Mouse (Mus musculus): ENCODE measurements around the gene Olfr654. TPM values are rescaled to one million over a fixed set of nuclear protein-coding genes. Genes with fewer than 3 reads are reported as not detected.

Gene Olfr654
- polyA plus RNA-seq (2017; shearing (Covaris generic)), result not detected

DNA sequence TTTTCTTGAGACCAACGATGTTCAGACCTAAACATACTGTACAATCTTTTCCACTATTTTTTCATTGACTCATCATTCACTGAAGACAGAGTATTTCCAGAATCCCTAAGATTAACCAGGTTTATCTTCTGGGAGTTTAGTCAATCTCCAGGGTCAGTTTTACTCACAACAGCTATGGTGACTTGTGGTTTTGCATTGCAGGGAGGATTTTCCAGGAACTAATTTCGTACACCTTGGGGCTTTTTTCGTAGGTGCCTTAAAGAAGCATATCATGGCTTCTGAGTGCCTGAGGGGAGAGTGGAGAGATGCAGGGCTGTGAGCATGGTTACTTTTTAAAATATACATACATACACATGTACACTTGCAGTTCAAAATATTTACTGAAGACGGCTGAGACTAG is at the start of gene Olfr654:
Gene Olfr654 (plus strand): TSS at position 301 of the 400 bp plus-strand sequence.
- no peak for ATAC-seq

DNA sequence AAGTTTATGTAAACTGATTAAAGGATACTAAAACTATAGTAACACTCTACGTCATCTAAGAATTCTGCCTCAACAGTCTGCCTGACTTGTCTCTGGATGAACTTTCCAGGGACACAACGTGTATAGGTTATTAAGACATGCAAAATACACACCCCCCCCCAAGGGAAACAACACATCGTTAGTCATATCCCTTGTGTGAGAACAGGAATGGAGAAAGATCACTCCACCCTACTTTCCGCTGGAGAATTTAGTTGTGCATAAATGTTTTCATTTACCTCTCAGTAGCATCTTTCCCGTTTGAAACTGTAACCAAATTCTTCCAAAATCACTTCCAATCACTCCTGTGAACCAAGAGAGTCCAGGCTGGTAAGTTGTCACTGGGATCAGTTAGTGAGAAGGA is 37.0 kb upstream of the Olfr654 start, which contains the start of gene Olfr651:
Gene Olfr651 (plus strand): TSS at position 301 of the 400 bp plus-strand sequence.
- ATAC-seq, result no peak

DNA sequence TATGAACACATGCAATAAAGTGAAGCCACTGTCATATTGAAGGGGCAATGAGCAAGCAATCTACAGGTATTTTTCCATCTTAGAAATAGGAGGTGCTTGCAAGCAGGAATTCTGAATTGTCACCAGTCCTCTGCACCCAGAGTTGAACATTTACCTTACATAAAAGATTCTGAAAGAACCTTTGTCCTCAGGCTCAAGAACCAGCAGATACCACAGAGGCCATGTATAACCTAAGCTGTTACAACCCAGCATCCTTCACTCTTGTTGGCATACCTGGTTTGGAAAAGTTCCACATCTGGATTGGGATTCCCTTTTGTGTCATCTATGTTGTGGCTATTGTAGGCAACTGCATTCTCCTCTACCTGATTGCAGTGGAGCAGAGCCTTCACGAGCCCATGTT is 34.1 kb upstream of the Olfr654 start:
- ATAC-seq, result no peak

DNA sequence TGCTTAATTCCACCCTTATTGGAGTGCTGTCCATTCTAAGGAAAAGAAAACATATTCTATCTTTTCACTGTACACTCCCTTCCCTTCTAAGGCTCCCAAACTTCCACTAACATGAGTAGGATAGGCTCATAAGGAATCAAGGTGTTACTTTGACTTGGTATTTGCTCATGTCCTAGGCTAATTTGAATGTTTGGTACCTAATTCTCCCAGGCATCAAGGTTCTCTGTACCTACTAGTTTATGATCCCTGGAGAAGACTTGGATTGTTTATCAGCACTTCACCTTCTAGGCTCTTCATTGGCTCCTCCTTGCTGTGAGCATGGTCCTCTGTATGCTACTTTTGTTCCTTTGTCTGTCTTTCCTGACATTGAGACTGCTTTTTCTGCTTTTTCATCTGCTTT is 26.2 kb upstream of the Olfr654 start, which contains the start of gene Olfr652:
Gene Olfr652 (plus strand): TSS at position 301 of the 400 bp plus-strand sequence.
- no peak for ATAC-seq

DNA sequence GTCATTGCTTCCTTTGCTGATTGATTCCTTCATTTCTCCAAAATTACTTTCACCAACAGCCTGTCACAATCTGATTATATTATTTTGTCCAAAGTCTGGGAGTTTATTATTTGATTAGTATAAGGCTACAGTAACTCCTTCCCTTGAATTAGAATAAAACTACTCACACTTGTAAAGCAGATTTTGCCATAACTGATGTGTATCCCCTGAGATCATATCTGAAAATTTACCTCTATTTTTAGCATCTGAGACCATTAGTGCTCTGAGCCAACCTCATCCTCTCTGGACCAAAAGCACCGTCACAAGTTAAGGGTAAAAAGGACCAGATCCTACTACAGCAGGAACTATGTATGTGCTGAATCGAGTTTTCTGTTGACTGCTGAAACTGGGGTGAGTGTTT is 9.8 kb upstream of the Olfr654 start, which contains the start of gene Olfr653:
Gene Olfr653 (plus strand): TSS at position 301 of the 400 bp plus-strand sequence.
- no peak for ATAC-seq

DNA sequence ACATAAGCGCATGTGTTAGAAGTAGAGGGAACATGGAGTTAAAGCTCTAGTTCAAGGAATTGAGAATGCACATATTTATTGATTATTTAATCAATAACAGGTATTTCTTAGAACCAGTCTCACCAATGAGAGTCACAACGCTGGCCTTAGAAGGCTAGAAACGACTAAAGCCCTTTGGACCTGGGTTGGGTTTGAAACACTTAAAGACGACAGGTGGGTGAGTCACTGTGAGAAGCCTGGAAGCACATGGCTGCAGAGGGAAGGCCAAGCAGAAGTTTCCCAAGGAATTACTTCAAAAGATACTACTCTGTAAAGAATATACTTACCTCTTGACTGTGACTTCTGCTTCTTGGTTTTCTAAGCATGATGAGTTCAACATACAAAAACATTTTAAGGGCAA is 6.0 kb upstream of the Olfr654 start:
- no peak for ATAC-seq

DNA sequence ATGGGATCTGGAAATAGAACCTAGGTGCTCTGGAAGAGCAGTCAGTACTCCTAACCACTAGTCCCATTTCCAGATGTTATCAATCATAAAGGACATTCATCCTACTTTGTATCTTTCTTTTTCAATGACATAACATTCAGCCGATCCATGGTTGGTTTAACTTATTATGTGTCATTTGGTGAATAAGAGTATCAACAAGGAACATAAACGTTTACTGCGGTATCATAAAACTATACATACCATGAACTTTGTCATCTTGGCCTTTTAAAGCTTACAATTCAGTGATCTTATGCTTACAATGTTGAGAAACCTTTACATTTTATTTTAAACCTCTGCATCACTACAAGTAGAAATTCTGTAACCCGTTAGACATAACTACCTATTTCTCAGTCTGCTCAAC is 5.4 kb upstream of the Olfr654 start:
- no peak for ATAC-seq

DNA sequence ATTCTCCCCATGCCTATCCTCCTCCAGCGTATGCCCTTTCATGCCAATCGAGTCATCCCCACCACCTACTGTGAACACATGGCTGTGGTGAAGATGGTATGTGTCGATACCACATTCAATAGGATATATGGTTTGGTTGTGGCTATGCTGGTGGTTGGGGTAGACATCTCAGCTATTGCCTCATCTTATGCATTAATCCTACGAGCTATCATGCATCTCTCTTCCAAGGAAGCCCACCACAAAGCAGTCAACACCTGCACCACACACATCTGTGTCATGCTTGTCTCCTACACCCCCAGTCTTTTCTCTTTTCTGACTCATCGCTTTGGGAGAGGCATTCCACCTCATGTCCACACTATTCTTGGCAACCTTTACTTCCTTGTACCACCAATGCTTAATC is 1.4 kb downstream of the Olfr654 start:
- no peak for ATAC-seq

DNA sequence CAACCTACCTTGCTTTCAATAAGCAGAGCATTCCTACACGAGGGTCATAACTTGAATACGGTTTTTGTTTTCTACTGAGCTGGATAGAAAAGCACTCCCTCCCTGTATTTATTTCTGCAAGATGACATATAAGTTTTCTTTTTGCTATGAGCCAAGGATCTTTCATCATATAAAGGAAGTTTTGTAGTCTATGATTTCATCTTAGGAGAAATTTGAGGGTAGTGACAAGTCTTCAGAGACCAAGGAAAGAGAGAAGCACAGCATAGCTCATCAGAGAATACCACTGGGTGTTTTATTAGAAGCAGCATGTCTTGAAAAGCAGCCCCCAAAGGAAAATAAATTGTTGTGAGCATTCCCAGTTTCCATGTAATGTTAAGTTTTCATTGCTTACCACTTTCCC is 14.9 kb downstream of the Olfr654 start, which contains the start of gene Olfr655:
Gene Olfr655 (minus strand): TSS at position 101 of the 400 bp plus-strand sequence.
- no peak for ATAC-seq

DNA sequence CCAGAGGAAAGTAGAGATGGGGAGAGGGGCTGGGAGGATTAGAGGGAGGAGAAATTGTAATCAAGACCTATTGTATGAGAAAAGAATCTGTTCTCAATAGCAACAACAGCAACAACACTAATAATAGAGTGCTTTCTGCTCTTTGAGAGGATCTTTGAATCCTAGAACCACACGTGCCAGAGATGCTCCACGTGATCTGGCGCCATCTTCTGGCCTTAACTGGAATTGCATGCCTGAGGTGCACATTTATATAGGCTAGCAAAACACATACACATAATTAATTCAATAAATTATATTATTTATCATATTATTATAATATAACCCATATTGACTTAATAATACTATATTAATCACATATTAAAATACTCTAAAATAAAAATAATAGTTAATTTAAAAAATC is 16.3 kb downstream of the Olfr654 start:
- peak; percentile 85 for ATAC-seq

DNA sequence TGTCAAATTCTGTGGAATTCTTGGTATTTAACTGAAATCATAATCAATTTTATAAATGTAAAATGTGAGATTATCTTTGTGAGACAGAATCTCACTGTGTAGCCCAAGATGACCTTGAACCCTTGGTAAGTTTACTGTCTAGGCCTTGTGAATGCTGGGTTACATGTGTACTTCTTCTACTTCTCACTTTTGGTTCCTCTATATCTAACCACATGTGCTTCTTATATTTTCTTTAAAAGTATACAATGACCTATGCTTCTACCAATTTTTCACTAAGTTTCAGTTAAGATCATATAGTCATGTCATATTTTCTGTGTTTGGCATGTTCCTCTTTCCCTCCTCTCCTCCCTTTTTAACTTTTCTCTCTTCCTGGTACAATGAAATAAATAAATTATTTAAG is 17.9 kb downstream of the Olfr654 start:
- no peak for ATAC-seq

DNA sequence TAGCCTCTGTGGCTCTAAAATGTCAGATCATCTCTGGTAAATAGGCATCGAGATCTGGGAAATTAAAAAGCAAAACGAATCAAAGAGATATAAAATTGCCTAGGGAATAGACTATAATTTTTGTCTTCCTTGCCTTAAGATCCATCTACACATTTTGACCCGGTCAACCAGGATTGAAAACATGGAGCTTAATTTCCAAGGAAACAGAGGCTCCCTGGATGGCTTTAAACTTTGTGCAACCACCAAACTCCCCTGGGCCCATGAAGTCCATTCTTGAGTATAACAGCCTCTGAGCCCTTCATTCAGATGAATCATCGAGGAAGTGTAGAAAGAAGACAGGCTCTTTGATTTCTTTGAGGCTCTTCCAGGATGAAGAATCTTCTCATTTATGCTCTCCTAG is 26.8 kb downstream of the Olfr654 start, which contains the start of gene Olfr656:
Gene Olfr656 (plus strand): TSS at position 301 of the 400 bp plus-strand sequence.
- no peak for ATAC-seq

DNA sequence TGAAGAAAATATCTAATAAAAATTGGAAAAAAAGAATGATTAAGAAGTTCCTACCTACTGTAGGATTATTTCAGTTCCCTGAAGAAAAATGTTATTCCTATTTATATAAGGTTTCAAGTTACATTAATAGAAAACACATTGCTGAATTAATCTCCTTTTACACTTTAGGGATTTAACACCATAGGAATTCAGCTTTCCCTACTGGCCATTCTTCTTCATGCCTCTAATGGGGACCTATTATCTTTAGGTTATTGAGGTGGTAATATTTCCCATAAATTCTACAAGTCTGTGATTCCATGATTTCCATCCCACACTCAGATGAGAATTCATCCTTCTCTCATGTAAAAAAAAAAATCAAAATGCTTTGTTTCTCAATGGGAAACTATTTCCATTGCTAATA is 37.7 kb downstream of the Olfr654 start, which contains the start of gene Olfr657:
Gene Olfr657 (plus strand): TSS at position 301 of the 400 bp plus-strand sequence.
- ATAC-seq, result no peak

Other genes with a start within 250 kb of the Olfr654 start
- gene Trim12c, start 233.7 kb upstream of the Olfr654 start, polyA plus RNA-seq (2017; shearing (Covaris generic)), result 10 to 100 TPM; 20.6 to 26.7 TPM
- 1 to 10 TPM; 1.1 to 1.5 TPM for gene Trim30b, start 217.1 kb upstream of the Olfr654 start, polyA plus RNA-seq (2017; shearing (Covaris generic))
- gene Trim30c, start 186.2 kb upstream of the Olfr654 start, polyA plus RNA-seq (2017; shearing (Covaris generic)), result 1 to 10 TPM in 1 of 2 experiments, under 1 TPM in 1; 0.75 to 1.2 TPM
- 10 to 100 TPM; 81.7 to 90.6 TPM for gene Trim30a, start 121.8 kb upstream of the Olfr654 start, polyA plus RNA-seq (2017; shearing (Covaris generic))
- gene Trim30d, start 79.2 kb upstream of the Olfr654 start, polyA plus RNA-seq (2017; shearing (Covaris generic)), result 10 to 100 TPM; 40.7 to 42.4 TPM
- gene Olfr651, start 36.9 kb upstream of the Olfr654 start, polyA plus RNA-seq (2017; shearing (Covaris generic)), result not detected
- gene Olfr652, start 26.1 kb upstream of the Olfr654 start, polyA plus RNA-seq (2017; shearing (Covaris generic)), result under 1 TPM in 1 of 2 experiments, not detected in 1; 0.13 TPM
- gene Olfr653, start 9.7 kb upstream of the Olfr654 start, polyA plus RNA-seq (2017; shearing (Covaris generic)), result not detected
- under 1 TPM in 1 of 2 experiments, not detected in 1; 0.27 TPM for gene Olfr655, start 14.8 kb downstream of the Olfr654 start, polyA plus RNA-seq (2017; shearing (Covaris generic))
- gene Olfr656, start 26.9 kb downstream of the Olfr654 start, polyA plus RNA-seq (2017; shearing (Covaris generic)), result not detected
- gene Olfr657, start 37.8 kb downstream of the Olfr654 start, polyA plus RNA-seq (2017; shearing (Covaris generic)), result not detected
- not detected for gene Olfr658, start 60.3 kb downstream of the Olfr654 start, polyA plus RNA-seq (2017; shearing (Covaris generic))
- not detected for gene Olfr659, start 79.7 kb downstream of the Olfr654 start, polyA plus RNA-seq (2017; shearing (Covaris generic))
- gene Olfr661, start 99.5 kb downstream of the Olfr654 start, polyA plus RNA-seq (2017; shearing (Covaris generic)), result under 1 TPM in 1 of 2 experiments, not detected in 1; 0.12 TPM
- not detected for gene Usp17le, start 190.4 kb downstream of the Olfr654 start, polyA plus RNA-seq (2017; shearing (Covaris generic))

Measured in CD4-positive, CD25-positive, alpha-beta regulatory T cell, adult 4 months (primary cell).